Mouse (Mus musculus): ENCODE data around the gene Fgf11.
A peak's percentile ranks its signal among the peaks of the same experiment; 100 is the strongest.

The Fgf11 gene

DNA sequence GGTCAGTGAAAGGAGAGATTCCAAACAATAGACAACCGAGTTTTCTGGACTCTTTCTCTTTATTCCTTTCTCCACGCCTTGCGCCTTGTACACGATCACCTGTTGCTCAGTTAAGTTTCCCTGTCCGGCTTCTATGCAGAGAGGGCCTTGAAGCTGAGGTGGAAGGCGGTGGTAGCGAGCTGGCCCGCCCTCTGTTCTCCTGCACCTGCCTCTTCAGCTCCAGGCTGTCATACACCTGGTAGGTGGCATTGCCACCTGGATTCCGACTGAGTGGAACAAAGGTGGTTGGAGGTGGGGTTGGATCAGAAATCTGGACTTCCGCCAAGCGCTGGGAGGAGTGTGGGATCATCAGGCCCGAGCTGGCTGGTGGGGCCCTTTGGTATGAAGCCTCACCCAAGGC is 14.9 kb upstream of the Fgf11 start:
- no peak for DNase-seq (ENCODE audit: low spot score in 2 of 2)

DNA sequence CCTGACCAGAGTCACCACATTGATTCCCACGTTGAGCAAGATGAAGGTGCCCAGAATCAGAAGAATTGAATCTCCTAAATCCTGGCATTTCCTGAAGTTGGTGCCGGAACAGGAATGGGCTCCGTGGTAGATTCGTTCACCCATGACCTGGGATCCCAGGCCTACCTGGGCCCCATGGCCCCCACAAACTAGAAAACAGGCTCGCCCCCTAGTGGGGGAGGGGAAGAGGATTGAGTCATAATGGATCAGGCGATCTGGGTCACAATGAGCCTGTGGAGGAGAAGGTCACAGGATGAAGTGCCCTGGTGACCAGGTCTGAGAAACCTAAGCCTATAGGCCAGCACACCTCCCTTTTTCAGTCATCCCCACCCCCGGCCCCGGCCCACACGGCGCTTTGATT is 13.5 kb upstream of the Fgf11 start, which contains the start of gene Gm39566:
TSS of gene Gm39566 (minus strand) at position 144 of the 400 bp plus-strand sequence.
- DNase-seq (ENCODE audit: low spot score in 2 of 2): no peak

- no peak for DNase-seq (ENCODE audit: low spot score in 2 of 2)
These were observed 8.6 kb upstream of the Fgf11 start for GRCm38 (mm10) chr11:69810280-69810679.

- no peak for DNase-seq (ENCODE audit: low spot score in 2 of 2)
These were observed 6.0 kb upstream of the Fgf11 start for GRCm38 (mm10) chr11:69807641-69808040.

DNA sequence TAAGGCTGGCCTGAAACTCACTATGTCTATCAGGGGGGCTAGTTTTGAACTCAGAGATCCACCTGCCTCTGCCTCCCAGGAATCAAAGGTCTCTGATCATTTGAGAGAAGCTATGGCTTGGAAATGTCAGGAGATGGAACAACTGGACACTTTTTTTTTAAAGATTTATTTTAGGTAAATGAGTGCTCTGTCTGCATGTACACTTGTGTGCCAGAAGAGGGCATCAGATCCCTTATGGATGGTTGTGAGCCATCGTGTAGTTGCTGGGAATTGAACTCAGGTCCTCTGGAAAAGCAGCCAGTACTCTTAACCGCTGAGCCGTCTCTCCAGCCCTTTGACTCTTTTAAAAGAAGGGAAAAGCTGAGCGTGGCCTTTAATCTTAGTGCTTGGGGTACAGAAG is 4.7 kb upstream of the Fgf11 start:
- DNase-seq (ENCODE audit: low spot score in 2 of 2): no peak

GRCm38 (mm10) chr11:69804972-69805909 is 3.6 kb upstream of the Fgf11 start, which contains the start of gene Tmem102:
Gene Tmem102 (minus strand): TSS chr11:69805624.
- peak; percentile 57 to 59 for DNase-seq (ENCODE audit: low spot score in 2 of 2)

DNA sequence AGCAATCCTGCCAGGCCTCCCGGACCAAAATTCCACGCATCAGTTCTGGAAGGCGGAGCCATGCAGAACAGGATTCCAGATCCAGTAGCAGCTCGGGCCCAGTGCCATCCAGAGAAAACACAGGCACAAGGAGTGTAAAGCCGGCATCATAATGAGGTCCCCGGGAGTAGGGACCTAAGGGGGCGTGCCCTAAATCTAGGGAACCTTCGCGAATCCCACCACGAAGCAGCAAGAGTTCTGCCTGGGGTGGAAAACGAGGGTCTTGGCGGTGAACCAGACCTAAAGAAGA is 2.9 kb upstream of the Fgf11 start:
- peak in 1 of 2 experiments; percentile 19 for DNase-seq (ENCODE audit: low spot score in 2 of 2)

DNA sequence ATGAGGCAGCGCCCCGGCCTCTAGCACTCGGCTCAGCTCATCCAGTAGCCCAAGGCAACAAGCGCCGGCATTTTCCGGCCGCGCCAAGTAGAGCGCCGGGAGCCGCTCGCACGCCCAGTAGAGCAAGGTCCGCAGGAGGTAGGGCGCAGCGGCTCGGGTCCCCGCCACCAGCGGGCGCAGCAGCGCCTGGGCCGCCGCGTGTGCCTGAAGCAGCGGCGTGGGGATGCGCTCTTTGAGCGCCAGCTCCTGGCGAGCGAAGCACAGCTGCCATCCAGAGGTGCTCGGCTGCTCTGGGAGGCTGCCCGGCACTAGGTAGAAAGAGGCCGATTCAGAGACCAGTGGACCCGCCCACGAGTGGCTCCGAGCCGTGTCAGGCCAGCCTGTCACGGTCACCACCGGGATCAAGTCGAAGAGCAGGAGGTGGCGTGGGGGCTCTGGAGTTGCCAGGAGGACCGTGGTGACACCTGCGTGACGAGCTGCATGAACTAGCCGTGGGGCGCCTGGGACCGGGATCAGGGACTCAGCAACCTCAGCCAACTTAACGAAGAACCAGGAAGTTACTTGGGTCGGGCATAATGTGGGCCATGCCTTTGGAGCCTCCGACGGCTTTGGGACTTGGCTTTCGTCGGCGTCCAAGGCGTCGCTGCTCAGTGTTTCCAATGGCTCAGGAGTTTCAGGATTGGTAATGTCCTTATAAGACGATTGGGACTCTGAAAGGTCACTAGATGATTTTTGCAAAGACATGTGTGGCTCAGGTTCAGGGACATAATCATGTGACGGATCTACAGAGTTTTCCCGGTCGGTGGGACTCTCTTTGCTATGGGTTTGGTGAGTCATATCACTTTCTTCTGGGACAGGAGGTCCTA is 2.4 kb upstream of the Fgf11 start:
- DNase-seq (ENCODE audit: low spot score in 2 of 2): peak; percentile 62 to 80

DNA sequence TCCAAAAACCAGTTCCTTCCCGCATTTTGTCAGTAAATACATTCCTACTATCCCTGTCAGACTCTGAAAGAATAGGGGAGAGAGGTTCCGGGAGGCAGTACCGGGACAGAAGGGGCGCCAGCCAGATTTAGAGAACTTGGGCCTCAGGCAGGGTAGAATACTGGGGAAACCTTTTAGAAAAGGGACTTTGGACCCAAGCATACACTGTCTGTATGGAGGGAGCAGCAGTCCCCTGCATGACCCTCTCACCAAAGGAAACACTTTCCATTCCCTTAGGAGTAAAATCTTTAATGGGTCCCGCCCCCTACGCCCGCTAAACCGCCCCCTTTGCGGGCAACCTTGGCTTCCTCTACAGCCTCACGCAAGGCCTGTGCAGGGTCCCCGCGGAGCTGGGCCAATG is 1.7 kb upstream of the Fgf11 start:
- DNase-seq (ENCODE audit: low spot score in 2 of 2): no peak

- DNase-seq (ENCODE audit: low spot score in 2 of 2): peak; percentile 76 to 88
These were observed 1.0 kb upstream of the Fgf11 start for GRCm38 (mm10) chr11:69802648-69803105.

DNA sequence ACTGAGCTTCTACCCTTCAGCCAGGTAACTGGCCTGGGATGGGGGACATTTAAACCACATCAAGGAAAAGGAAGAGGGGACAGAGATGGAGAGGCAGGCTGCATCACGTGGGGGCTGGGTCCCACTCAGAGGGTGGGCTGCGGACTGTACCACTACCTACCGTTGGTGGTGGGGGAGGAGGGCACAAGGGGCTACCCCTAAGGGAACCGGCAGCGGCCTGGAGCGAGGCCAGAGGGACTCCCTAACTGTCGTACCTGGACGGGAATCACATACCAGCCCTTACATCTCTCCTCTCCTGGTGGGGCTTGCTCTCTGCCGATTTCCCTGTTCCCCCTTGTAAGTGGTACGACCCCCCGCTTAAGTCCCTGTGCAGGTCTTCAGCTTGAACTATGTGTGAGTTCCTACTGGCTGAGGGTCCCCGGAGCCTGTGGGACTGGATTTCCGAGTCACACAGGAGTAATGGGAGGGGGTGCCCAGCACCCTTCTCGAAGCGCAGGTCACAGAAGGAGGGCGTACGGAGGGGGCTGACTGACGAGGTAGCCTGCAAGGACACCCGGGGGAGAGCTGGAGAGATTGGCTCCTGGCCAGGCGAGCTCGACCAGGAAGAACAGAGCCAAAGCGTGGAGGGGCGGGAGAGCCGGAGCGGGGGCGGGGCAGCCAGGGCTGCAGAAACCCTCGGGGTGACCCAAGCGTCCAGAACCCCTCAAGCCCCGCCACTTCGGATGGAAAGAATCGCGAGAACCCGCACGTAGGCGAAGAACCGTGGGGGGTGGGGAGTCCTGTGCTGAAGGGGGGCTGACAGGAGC is 1.1 kb downstream of the Fgf11 start:
- no peak for DNase-seq (ENCODE audit: low spot score in 2 of 2)

- DNase-seq (ENCODE audit: low spot score in 2 of 2): no peak
These were observed 1.6 kb downstream of the Fgf11 start for GRCm38 (mm10) chr11:69800138-69800391.

DNA sequence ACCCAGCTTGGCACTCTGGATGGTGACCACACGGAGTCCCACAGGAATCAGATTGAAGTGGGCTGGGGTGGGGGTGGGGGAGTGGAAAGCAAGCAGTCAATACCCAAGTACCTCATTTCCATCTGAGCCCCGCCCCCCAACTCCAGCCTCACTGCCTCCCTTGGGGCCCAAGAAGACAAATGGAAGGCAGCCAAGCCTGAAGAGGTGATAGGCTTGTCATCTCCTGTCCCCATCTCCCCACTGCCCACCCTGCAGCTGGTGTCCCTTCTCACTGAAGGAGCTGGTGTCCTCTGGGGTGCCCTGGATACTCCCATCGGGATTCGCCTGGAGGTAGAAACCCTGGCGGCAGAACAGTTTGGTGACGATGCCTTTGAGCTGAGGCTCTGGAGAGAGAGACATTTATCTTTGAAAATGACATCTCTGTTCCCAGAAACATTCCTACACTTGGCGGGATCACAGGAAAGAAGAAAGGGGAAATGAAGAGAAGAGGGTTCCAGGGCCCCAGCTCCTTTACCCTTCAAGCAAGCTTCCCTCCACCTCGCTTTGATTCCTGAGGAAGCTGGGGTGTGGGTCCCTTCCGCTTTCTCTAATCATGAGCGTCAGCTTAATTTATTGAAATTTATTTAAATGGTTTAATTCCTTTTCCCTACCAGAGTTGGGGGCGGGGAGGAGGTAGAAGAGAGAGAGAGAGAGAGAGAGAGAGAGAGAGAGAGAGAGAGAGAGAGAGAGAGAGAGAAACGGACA is 2.1 kb downstream of the Fgf11 start:
- no peak for DNase-seq (ENCODE audit: low spot score in 2 of 2)

GRCm38 (mm10) chr11:69797924-69798323 is 3.7 kb downstream of the Fgf11 start:
- no peak for DNase-seq (ENCODE audit: low spot score in 2 of 2)

DNA sequence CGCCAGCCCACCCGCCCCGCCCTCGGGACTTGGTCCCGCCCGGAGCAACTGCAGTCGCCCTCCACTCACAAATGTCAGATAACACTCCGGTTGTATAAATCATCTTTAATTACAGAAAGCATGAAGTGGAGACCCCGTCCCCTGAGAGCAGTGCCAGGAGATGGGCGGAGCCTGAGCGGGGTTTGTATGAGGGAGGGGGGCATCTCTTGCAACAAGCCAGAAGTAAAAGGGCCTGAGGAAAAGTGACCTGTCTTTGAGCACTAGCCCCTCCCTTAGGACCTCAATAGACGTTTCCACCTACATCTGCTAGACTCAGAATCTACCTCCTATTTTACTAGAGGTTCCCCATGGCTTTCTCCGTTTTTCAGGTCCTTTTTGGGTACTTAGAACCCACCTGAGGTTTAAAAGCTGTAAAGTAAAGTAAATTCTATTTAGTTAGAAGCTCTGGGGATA is 5.6 kb downstream of the Fgf11 start:
- DNase-seq (ENCODE audit: low spot score in 2 of 2): no peak

DNA sequence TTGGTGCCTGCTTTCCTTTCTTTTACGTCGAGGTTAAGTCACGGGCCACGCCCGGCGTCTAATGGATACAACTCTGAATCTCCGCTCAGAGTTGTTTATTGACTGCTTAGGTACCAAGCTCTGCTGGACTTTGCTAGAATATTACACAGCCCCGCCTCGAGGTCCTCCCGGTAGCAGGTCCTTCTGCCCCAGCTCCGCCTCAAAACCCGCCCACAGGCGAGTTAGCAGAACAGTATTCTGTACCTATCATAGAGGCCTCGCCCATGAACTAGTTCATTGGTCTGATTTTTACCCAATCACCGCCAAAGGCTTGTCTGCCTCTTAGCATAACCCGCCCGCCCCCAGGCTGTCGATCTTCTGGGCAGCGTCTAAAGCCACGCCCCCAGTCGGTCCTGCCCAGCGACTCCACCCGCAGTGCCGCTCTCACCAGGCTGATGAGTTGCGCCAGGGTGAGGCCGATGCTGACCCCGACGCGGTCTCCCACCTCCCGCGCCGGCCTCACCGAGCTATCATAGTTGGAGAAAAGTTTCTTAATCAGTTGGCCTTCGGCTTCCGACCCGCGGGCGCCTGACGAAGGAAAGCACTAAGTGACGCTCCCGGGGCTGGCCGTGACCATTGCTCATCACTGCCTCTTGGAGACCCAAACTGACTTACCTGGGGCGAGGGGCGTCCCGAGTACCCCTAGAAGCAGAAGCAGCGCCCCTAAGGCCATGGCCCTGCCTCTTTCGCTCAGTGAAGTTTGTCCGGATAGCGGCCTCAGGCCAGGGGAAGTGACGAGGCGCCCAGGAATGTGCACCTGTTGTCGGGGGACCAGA is 6.3 kb downstream of the Fgf11 start, which contains the start of gene Chrnb1:
TSS of gene Chrnb1 (minus strand) at position 776 of the 815 bp plus-strand sequence.
- peak; percentile 81 to 94 for DNase-seq (ENCODE audit: low spot score in 2 of 2)

DNA sequence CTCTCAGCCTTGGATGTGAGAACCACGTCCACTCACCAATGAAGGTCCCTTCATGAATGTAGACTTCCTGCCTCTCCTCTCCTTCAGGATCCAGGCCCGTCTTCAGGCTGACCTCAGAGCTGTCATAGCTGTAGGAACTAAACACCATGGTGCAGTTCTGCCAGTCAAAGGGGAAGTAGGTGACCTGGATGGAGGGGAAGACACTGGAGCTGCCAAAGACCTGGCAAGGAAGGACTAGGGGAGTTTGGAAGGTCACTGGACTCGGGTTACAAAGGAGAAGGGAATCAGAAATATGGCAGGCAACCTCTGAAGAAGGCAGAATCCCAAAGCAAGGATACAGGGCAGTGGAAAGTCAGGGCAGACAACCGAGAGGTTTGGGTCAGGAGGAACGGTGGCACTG is 8.2 kb downstream of the Fgf11 start:
- DNase-seq (ENCODE audit: low spot score in 2 of 2): no peak

- no peak for DNase-seq (ENCODE audit: low spot score in 2 of 2)
These were observed 10.2 kb downstream of the Fgf11 start for GRCm38 (mm10) chr11:69791420-69791819.

GRCm38 (mm10) chr11:69789431-69789830 is 12.2 kb downstream of the Fgf11 start:
- no peak for DNase-seq (ENCODE audit: low spot score in 2 of 2)

DNA sequence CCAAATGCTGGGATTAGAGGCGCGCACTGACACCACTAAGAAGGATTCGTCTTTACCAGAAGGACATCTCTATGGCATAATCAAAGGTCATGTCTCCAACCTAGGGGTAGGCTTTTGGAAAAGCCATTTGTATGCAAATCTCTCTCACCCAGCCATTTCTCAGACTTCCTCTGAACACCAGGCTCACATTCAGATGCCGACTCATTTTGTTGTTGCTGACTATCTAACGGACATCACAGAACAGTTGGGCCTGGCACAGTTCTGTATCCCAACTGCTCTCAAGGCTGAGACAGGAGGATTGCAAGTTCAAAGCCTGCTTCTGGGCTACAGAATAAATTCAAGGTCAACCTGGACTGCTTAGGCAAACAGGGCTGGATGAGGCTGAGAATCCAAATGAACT is 14.4 kb downstream of the Fgf11 start:
- no peak for DNase-seq (ENCODE audit: low spot score in 2 of 2)
